Mouse (Mus musculus): ENCODE data around the gene Hfe. TPM values are rescaled to one million over a fixed set of nuclear protein-coding genes. Genes with fewer than 3 reads are reported as not detected.
"Not testable (repeated sequence)": the region's sequence is repeated elsewhere in the genome, so short reads cannot be mapped to it uniquely, and the experiment has no call there.

The Hfe gene
- total RNA-seq, 2 experiments from 2014 or later, result 4.1 to 4.2 TPM

GRCm38 (mm10) chr13:23716261-23717042, 5.8 kb upstream of the Hfe start:
- DNase-seq (ENCODE audit: low spot score in 2 of 2), result no peak

DNA sequence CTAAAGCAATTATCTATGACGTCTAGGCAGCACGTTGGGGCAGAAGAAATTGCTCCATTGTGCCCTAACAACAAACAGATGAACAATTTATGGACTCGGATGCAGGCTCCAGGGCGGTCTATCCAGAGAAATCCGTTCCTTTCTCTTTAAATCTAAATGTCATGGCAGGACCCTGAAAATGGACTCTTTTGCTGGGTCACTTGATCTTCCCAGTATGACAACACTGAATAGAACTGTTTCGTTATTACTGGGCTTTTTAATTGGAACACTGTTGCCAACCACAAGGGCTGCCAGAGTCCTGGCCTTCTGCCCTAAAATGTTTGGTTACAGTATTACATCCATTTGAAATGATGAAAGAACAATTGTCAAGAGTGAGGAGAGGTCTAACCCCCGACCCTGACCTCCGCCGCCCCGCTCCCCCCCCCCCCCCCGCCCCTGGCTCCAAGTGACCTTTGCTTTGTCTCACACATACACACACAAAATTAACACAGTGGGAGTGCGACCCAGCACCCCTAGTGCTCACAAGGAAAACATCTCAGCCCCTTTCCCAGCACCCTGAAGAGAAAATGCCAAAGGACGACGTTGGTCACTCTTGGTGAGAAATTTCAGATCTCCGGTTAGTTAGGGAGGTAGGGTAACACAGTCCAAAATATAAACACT, 810 bp downstream of the Hfe start:
- no peak for DNase-seq (ENCODE audit: low spot score in 2 of 2)

GRCm38 (mm10) chr13:23708654-23709053, 2.0 kb downstream of the Hfe start:
- no peak for DNase-seq (ENCODE audit: low spot score in 2 of 2)

GRCm38 (mm10) chr13:23708041-23708440, 2.6 kb downstream of the Hfe start:
- no peak for DNase-seq (ENCODE audit: low spot score in 2 of 2)

- DNase-seq (ENCODE audit: low spot score in 2 of 2), result no peak
These were observed 3.9 kb downstream of the Hfe start for GRCm38 (mm10) chr13:23706771-23707170.

- no peak for DNase-seq (ENCODE audit: low spot score in 2 of 2)
These were observed 4.8 kb downstream of the Hfe start for GRCm38 (mm10) chr13:23705751-23706356.

DNA sequence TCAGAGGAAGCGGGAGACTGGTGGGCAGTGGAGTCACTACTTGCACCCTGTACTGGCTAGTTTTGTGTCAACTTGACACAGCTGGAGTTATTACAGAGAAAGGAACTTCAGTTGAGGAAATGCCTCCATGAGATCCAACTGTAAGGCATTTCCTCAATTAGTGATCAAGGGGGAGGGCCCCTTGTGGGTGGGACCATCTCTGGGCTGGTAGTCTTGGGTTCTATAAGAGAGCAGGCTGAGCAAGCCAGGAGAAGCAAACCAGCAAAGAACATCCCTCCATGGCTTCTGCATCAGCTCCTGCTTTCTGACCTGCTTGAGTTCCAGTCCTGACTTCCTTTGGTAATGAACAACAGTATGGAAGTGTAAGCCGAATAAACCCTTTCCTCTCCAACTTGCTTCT, 7.9 kb downstream of the Hfe start:
- not testable (repeated sequence) for DNase-seq (ENCODE audit: low spot score in 2 of 2)

GRCm38 (mm10) chr13:23702220-23702619, 8.4 kb downstream of the Hfe start:
- no peak for DNase-seq (ENCODE audit: low spot score in 2 of 2)

- peak; percentile 64 to 87 for DNase-seq (ENCODE audit: low spot score in 2 of 2)
These were observed 9.7 kb downstream of the Hfe start for GRCm38 (mm10) chr13:23700786-23701520.

DNA sequence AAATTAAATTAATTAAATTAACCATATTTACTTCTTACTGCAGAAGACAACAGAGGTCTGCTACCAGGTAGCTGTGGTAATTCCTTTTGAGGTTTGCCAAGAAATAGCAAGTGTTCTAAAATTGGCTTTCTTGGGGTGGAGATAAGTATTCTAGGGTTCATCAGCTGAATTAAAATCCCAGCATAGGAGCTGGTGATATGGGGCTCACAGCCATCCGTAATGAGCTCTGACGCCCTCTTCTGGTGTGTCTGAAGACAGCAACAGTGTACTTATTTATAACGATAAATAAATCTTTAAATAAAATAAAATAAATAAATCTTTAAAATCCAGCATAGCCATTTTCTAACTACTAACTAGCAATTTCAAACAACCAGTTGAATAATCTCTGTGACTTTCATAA, 10.9 kb downstream of the Hfe start:
- no peak for DNase-seq (ENCODE audit: low spot score in 2 of 2)

- DNase-seq (ENCODE audit: low spot score in 2 of 2), result no peak
These were observed 11.7 kb downstream of the Hfe start for GRCm38 (mm10) chr13:23698996-23699395.

- DNase-seq (ENCODE audit: low spot score in 2 of 2), result peak; percentile 98 to 99
These were observed 12.4 kb downstream of the Hfe start, which contains the start of gene Hist1h4c for GRCm38 (mm10) chr13:23698300-23698693. Gene Hist1h4c, minus strand, starts transcription at chr13:23698454.

DNA sequence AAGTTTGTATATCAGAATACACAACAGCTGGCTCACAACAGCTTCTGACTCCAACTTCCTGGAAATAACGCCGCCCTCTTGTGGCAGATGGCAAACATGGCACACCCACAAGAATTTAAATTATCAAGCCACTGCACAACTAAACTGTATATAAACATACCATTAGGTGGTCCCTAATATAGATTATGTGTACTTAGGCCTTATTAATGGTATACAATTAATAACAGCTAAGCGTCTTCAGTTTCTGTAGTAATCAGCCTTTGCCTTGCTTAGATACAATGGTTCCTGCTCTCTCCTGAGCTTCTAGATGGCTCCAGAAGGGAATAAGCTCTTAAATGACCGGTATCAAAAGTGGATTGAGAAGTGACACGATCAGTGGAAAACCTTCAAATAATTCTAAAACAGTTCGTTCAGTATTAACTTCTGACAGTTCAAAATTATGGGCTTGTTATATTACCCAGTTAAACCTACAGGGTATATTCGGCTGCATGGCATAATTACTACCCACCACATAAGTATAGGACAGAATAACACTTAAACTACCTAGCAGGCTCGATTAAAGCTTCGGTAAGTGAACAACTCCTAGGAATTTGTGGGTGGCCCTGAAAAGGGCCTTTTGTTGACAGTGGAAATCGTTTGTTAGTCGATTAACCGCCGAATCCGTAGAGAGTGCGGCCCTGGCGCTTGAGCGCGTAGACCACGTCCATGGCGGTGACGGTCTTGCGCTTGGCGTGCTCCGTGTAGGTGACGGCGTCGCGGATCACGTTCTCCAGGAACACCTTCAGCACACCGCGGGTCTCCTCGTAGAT, 13.0 kb downstream of the Hfe start:
- peak in 1 of 2 experiments; percentile 53 for DNase-seq (ENCODE audit: low spot score in 2 of 2)

GRCm38 (mm10) chr13:23696061-23696474, 14.6 kb downstream of the Hfe start:
- DNase-seq (ENCODE audit: low spot score in 2 of 2), result no peak

GRCm38 (mm10) chr13:23695514-23695913, 15.1 kb downstream of the Hfe start, which contains the start of gene Hist1h1t:
Gene Hist1h1t, plus strand, starts transcription at chr13:23695814.
- no peak for DNase-seq (ENCODE audit: low spot score in 2 of 2)

GRCm38 (mm10) chr13:23694956-23695355, 15.7 kb downstream of the Hfe start:
- DNase-seq (ENCODE audit: low spot score in 2 of 2), result no peak

DNA sequence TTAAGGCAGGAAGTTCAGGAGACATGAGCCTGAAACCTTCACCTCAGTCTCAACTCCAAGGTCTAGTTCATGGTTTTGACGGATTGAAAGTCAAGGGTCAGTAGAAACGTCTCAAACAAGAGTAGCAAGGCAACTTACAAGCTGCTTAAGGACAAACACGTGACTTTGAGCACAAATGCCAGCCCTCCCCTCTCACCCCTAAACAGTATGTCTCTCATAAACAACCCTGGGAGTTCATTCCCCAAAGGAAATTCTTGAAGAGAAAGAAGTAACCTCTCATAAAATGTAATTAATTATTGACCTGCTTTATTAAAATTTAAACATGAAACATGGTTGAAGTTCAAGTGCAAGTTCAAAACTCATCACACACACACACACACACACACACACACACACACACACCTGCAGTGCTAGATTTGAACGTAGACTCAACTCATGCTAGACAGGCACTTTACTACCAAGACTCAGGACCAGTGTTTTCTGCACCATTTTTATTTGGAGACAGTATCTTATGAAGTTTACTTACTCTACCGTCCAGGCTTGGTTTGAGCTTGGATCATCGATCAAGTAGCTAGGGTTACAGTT, 16.7 kb downstream of the Hfe start:
- DNase-seq (ENCODE audit: low spot score in 2 of 2), result no peak

DNA sequence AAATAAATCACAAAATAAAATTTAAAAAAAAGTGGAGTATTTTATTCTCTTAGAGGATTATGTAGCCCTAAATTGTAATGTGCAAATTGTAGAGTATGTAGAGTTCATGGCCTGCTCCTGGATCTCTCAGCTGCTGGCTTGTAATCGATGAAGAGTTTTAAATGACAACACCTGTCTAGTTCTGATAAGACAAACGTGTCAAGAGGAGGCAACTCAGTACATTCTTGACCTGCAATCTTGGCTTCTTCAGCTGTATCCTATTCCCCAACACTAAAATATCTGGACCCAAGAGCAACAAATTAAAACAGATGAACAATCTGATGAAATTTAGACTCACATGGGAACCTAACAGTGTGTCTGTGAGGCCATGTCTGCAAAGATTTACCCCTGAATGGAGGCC, 21.2 kb downstream of the Hfe start:
- DNase-seq (ENCODE audit: low spot score in 2 of 2), result no peak

GRCm38 (mm10) chr13:23688956-23689355, 21.7 kb downstream of the Hfe start:
- DNase-seq (ENCODE audit: low spot score in 2 of 2), result no peak

DNA sequence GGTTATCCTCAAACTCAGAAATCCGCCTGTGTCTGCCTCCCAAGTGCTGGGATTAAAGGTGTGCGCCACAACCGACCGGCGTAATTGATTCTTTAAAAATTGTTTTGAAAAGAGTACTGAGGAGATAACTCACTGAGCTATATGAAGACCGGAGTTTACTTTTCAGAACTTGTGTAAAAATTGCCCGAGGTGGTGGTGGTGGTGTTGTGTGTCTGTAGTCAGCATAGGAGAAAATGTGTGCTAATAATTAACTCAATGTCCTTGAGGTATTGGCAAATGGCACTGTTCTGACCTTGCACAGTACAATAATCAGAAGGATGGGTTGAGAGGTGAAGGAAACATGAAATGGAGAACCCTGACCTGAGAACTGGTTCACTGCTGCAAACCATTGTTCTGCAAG, 22.7 kb downstream of the Hfe start:
- DNase-seq (ENCODE audit: low spot score in 2 of 2), result no peak
